1 mouse cellular context compared by ENCODE assay signal in the genomic region with DNA sequence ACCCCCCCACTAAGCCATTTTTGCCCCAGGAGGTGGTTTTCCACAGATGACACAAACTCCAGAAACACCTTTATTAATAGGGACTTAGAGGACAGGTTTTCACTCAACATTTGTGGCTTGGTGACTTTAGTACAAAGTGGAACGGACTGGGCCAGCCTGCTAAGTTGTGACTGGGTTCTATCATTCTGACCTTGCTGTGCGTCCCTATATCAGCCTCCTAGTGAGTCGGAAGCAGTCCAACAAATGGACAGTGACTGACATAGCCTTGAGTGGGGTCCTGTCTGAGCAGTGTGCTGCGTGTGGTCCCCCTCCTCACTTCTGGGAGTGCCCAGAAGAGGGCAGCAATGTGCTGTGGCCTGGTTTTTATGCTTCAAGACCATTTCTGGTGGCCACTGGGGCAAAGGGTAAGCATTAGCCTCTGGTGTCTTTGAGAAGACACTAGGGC.
TF ChIP-seq lines count a peak whose summit lies in the region.

No protein-coding gene starts in this region.

TF ChIP-seq in MEL, 35 proteins besides CTCF, POLR2A, EP300 and RAD21:
- peak; percentile 16; the same call in 1 of the 2 replicates for TF ChIP-seq POLR2AphosphoS2 (IDR thresholded peaks at IDR 0.05; ENCODE audit: low read length)
- no peak for TF ChIP-seq ETS1 (IDR thresholded peaks at IDR 0.05; ENCODE audit: low read depth, low read length)
- TF ChIP-seq NRF1 (IDR thresholded peaks at IDR 0.05; ENCODE audit: insufficient read depth, low read depth, low read length, poor library complexity, severe bottlenecking), result no peak
TF ChIP-seq in MEL: peak in this region for 1.
